Comparison of ENCODE assay signal across 20 mouse cellular contexts in the genomic region with DNA sequence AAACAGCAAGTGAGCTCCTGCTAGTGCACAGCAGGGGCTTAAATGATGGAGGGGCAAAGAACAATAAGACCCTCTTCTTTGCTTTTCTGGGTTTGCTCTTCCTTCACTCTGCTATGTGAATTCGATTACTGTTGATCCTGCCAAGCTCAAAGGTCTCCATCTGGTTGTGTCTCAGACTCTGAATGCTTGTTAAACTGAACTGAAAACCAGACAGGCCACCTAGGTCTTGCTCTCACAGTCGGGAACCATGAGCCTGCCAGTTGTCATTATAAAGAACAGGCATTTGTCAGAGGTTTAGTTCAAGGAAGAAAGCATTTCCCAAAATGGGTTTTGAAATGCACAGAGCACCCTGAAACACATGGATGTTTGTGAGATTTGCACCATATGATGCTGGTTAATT.
DNase-seq lines count a peak whose midpoint lies in the region; ATAC-seq lines count a peak whose summit lies in the region.
"Had no signal": no experiment of that assay in that cellular context is flagged by ENCODE, and none has a peak within 500 bp of the region (broad histone marks: within the 10 kb centered on the region; RNA-seq: fewer than 3 reads in every experiment).

No protein-coding gene starts in this region.

- no peaks in the 10 kb centered on the region for H3K27me3 ChIP-seq in forebrain, embryonic 15.5 days
- H3K27me3 ChIP-seq in forebrain, embryonic 11.5 days (ENCODE audit: control insufficient read depth, insufficient read depth, low read length), result no peaks in the 10 kb centered on the region
- H3K27me3 ChIP-seq in midbrain, embryonic 11.5 days (ENCODE audit: control insufficient read depth, insufficient read depth, low read length), result no peaks in the 10 kb centered on the region
- no peaks in the 10 kb centered on the region for H3K27me3 ChIP-seq in midbrain, embryonic 13.5 days
- H3K27me3 ChIP-seq in heart, embryonic 12.5 days (replicated peaks), result no peaks in the 10 kb centered on the region
- H3K27me3 ChIP-seq: stomach, embryonic 15.5 days had no signal

- H3K9ac ChIP-seq in forebrain, embryonic 15.5 days (replicated peaks), result no peak overlapping the region
- no peak overlapping the region for H3K9ac ChIP-seq in forebrain, embryonic 11.5 days (ENCODE audit: low read length)
- no peak overlapping the region for H3K9ac ChIP-seq in midbrain, embryonic 11.5 days (ENCODE audit: low read length)
- no peak overlapping the region for H3K9ac ChIP-seq in midbrain, embryonic 13.5 days (replicated peaks)
- H3K9ac ChIP-seq in heart, embryonic 12.5 days, result no peak overlapping the region
- H3K9ac ChIP-seq: stomach, embryonic 15.5 days had no signal

- ATAC-seq in forebrain, embryonic 15.5 days (replicated peaks), result no peak
- no peak for ATAC-seq in forebrain, embryonic 11.5 days (replicated peaks; ENCODE audit: low FRiP score)
- ATAC-seq in midbrain, embryonic 11.5 days (ENCODE audit: low FRiP score), result no peak
- no peak for ATAC-seq in midbrain, embryonic 13.5 days
- ATAC-seq in heart, embryonic 12.5 days (ENCODE audit: insufficient number of reproducible peaks, low FRiP score), result no peak

- intact Hi-C loops in left cerebral cortex, postnatal 14 days (cut with DNase I), result no loop called here

- no peak overlapping the region for H3K4me3 ChIP-seq in forebrain, embryonic 15.5 days
- no peak overlapping the region for H3K4me3 ChIP-seq in forebrain, embryonic 11.5 days (ENCODE audit: low read depth, low read length)
- no peak overlapping the region for H3K4me3 ChIP-seq in midbrain, embryonic 11.5 days (ENCODE audit: low read depth, low read length)
- H3K4me3 ChIP-seq in midbrain, embryonic 13.5 days (replicated peaks), result no peak overlapping the region
- no peak overlapping the region for H3K4me3 ChIP-seq in heart, embryonic 12.5 days
- H3K4me3 ChIP-seq: embryonic facial prominence, embryonic 10.5 days; heart, adult 2 months; limb, embryonic 10.5 days; stomach, embryonic 15.5 days had no signal

- WGBS in forebrain, embryonic 15.5 days, result 33% methylated on average over 2 of the region's 2 CpGs
- 56% methylated on average over 2 of the region's 2 CpGs for WGBS in forebrain, embryonic 11.5 days
- 66% methylated on average over 2 of the region's 2 CpGs for WGBS in midbrain, embryonic 11.5 days
- 61% methylated on average over 2 of the region's 2 CpGs for WGBS in midbrain, embryonic 13.5 days
- 73% methylated on average over 2 of the region's 2 CpGs for WGBS in heart, embryonic 12.5 days

- H3K27ac ChIP-seq in forebrain, embryonic 15.5 days (replicated peaks), result peak overlapping the region; percentile 49
- no peak overlapping the region for H3K27ac ChIP-seq in forebrain, embryonic 11.5 days (ENCODE audit: low read depth, low read length)
- no peak overlapping the region for H3K27ac ChIP-seq in midbrain, embryonic 11.5 days (ENCODE audit: low read depth, low read length)
- no peak overlapping the region for H3K27ac ChIP-seq in midbrain, embryonic 13.5 days
- H3K27ac ChIP-seq in heart, embryonic 12.5 days (ENCODE audit: poor library complexity, severe bottlenecking), result no peak overlapping the region
- H3K27ac ChIP-seq: embryonic facial prominence, embryonic 10.5 days; heart, adult 2 months; limb, embryonic 10.5 days; stomach, embryonic 15.5 days had no signal

- no peak overlapping the region for H3K4me2 ChIP-seq in forebrain, embryonic 15.5 days (replicated peaks)
- H3K4me2 ChIP-seq in forebrain, embryonic 11.5 days (ENCODE audit: low read depth, low read length, severe bottlenecking), result no peak overlapping the region
- H3K4me2 ChIP-seq in midbrain, embryonic 11.5 days, result no peak overlapping the region
- H3K4me2 ChIP-seq in midbrain, embryonic 13.5 days (replicated peaks), result no peak overlapping the region
- no peak overlapping the region for H3K4me2 ChIP-seq in heart, embryonic 12.5 days
- H3K4me2 ChIP-seq: stomach, embryonic 15.5 days had no signal

- H3K36me3 ChIP-seq in forebrain, embryonic 15.5 days, result no peaks in the 10 kb centered on the region
- no peaks in the 10 kb centered on the region for H3K36me3 ChIP-seq in forebrain, embryonic 11.5 days (ENCODE audit: control insufficient read depth, insufficient read depth, low read length)
- no peaks in the 10 kb centered on the region for H3K36me3 ChIP-seq in midbrain, embryonic 11.5 days (ENCODE audit: control insufficient read depth, insufficient read depth, low read length)
- no peaks in the 10 kb centered on the region for H3K36me3 ChIP-seq in midbrain, embryonic 13.5 days
- no peaks in the 10 kb centered on the region for H3K36me3 ChIP-seq in heart, embryonic 12.5 days
- H3K36me3 ChIP-seq: embryonic facial prominence, embryonic 10.5 days; limb, embryonic 10.5 days; stomach, embryonic 15.5 days had no signal

- no peaks in the 10 kb centered on the region for H3K9me3 ChIP-seq in forebrain, embryonic 15.5 days
- H3K9me3 ChIP-seq in forebrain, embryonic 11.5 days (ENCODE audit: control insufficient read depth, low read length), result no peaks in the 10 kb centered on the region; the same call in 1 of the 2 replicates
- H3K9me3 ChIP-seq in midbrain, embryonic 11.5 days (ENCODE audit: control insufficient read depth, low read length), result no peaks in the 10 kb centered on the region
- no peaks in the 10 kb centered on the region for H3K9me3 ChIP-seq in midbrain, embryonic 13.5 days
- peaks cover 4% of the 10 kb centered on the region; the same call in 1 of the 2 replicates for H3K9me3 ChIP-seq in heart, embryonic 12.5 days (replicated peaks)
- H3K9me3 ChIP-seq: embryonic facial prominence, embryonic 10.5 days; limb, embryonic 10.5 days; stomach, embryonic 15.5 days had no signal

- no peaks in the 10 kb centered on the region for H3K4me1 ChIP-seq in forebrain, embryonic 15.5 days
- H3K4me1 ChIP-seq in forebrain, embryonic 11.5 days (replicated peaks; ENCODE audit: control insufficient read depth, insufficient read depth, low read length), result no peaks in the 10 kb centered on the region
- H3K4me1 ChIP-seq in midbrain, embryonic 11.5 days (ENCODE audit: control insufficient read depth, insufficient read depth, low read length), result no peaks in the 10 kb centered on the region
- no peaks in the 10 kb centered on the region for H3K4me1 ChIP-seq in midbrain, embryonic 13.5 days (replicated peaks)
- H3K4me1 ChIP-seq in heart, embryonic 12.5 days (replicated peaks), result no peaks in the 10 kb centered on the region
- H3K4me1 ChIP-seq: embryonic facial prominence, embryonic 10.5 days; limb, embryonic 10.5 days; stomach, embryonic 15.5 days had no signal

- no peak for DNase-seq in forebrain, embryonic 11.5 days (ENCODE audit: low spot score)
- DNase-seq in midbrain, embryonic 11.5 days (ENCODE audit: low spot score, missing footprints), result peak; percentile 41
- DNase-seq in cerebellum, adult 9-11 months, result peak; percentile 45
- no peak for DNase-seq in left cerebral cortex, postnatal 14 days (ENCODE audit: low spot score in 2 of 2)
- DNase-seq: adrenal gland, postnatal 36 days; B cell, adult 2 months; gastrocnemius, postnatal 14 days; heart, adult 2 months; kidney, adult 11 months; kidney, postnatal 10 days; lung, adult 18-20 months; right cerebral cortex, postnatal 25 days; thymus, adult 18-20 months; thymus, postnatal 4 days had no signal

Comparison
In these comparisons a context has a peak if more than half of its experiments do, and no peak if none do; other contexts are left out.
1. DNase-seq: peak in midbrain, embryonic 11.5 days (single experiment) and cerebellum, adult 9-11 months (single experiment); none in forebrain, embryonic 11.5 days (single experiment) and left cerebral cortex, postnatal 14 days (0 of 2).